Mouse (Mus musculus): ENCODE measurements at regions not wholly inside any gene's neighbourhood (a gene's known extent, or its start where the extent isn't known, plus 50 kb on each side); places are given as distances from the start of the nearest gene placed in this dataset.
A peak's percentile ranks its signal among the peaks of the same experiment; 100 is the strongest.

DNA sequence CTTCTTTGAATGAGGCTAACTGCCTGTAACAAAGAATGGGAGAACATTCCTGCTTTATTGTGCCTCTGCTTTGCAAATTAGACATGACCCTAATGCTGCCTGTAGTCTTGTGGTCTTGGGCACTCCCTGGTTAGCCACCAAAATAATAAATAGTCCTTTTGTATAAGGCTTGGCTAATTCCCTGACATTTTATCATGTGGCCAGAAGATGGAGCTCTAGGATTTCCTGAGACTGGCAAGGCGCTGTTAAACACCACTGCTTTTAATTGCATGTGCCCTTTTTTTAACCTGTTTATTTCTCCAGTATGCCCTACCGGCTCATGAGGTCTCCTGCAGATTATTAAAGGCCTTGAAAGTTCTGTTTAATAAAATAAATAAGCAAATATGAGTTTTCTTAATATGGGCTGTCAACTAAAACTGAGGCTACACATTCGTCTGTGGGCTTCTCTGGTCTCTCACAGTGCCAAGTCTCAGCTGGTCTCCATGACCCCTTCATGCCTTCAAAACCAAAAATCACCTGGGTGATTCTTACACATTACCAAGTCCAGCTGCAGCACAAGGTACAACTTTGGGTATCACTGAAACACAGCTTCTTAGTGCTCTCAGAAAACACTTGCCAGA, 51.9 kb upstream of the Golim4 start:
- TF ChIP-seq CTCF (IDR thresholded peaks at IDR 0.05; ENCODE audit: low read depth) = peak; percentile 66
- TF ChIP-seq EP300 (IDR thresholded peaks at IDR 0.05; ENCODE audit: low read depth) = no peak
